Mouse (Mus musculus) liver, embryonic 13.5 days (tissue): ENCODE measurements around the gene Retreg3. TPM values are rescaled to one million over a fixed set of nuclear protein-coding genes. Genes with fewer than 3 reads are reported as not detected.

Source experiments
- ATAC-seq: fragments of 200-750 bp; cut with Nextera tagmentation; 2 replicates; pipeline ENCODE4 v1.8.0; 2017; ENCODE audit warnings: low read depth, mild to moderate bottlenecking, moderate number of reproducible peaks, moderate library complexity
- DNase-seq: peaks from one replicate; pipeline ENCODE4 v3.0.0; 2022
- H3K27ac ChIP-seq: fragments of 300-500 bp; sonication (generic); 2 replicates; pipeline ENCODE4 v1.5.1; 2015; ENCODE audit warnings: moderate library complexity, mild to moderate bottlenecking, inconsistent platforms
- H3K27me3 ChIP-seq: fragments of 300-500 bp; sonication (generic); 2 replicates; pipeline ENCODE4 v1.6.1; 2015; ENCODE audit warnings: mild to moderate bottlenecking, inconsistent platforms
- H3K36me3 ChIP-seq: fragments of 300-500 bp; sonication (generic); 2 replicates; pipeline ENCODE4 v1.6.1; 2015; ENCODE audit warnings: mild to moderate bottlenecking, inconsistent platforms
- H3K4me1 ChIP-seq: fragments of 300-500 bp; sonication (generic); replicated peaks from 2 replicates; pipeline ENCODE4 v1.6.1; 2015; ENCODE audit warnings: inconsistent platforms
- H3K4me2 ChIP-seq: fragments of 300-500 bp; sonication (generic); 2 replicates; pipeline ENCODE4 v1.6.1; 2015; ENCODE audit warnings: inconsistent platforms, mild to moderate bottlenecking, moderate library complexity
- H3K4me3 ChIP-seq: fragments of 300-500 bp; sonication (generic); replicated peaks from 2 replicates; pipeline ENCODE4 v1.5.1; 2015; ENCODE audit warnings: mild to moderate bottlenecking, inconsistent platforms
- H3K9ac ChIP-seq: fragments of 300-500 bp; sonication (generic); 2 replicates; pipeline ENCODE4 v1.6.1; 2015; ENCODE audit warnings: mild to moderate bottlenecking, inconsistent platforms
- H3K9me3 ChIP-seq: fragments of 300-500 bp; sonication (generic); replicated peaks from 2 replicates; pipeline ENCODE4 v1.6.1; 2016; ENCODE audit warnings: inconsistent platforms
- WGBS: fragments of 180-500 bp; shearing (Covaris S2); methylation state at CpG from one replicate; pipeline ENCODE4 v1.1.7; 2015; ENCODE audit not compliant: insufficient replicate concordance; 5-methylcytosine and 5-hydroxymethylcytosine counted together
- polyA plus RNA-seq: library from polyadenylated mRNA; unstranded; fragments of >200 nt; fragmentation: Nextera tagmentation; extraction: Ambion mirVana; gene quantifications from 2 replicates; pipeline ENCODE4 v1.2.1, GENCODE M21; 2015

Retreg3 gene
- polyA plus RNA-seq, 1 experiment from 2014 or later: 11.5 TPM

DNA sequence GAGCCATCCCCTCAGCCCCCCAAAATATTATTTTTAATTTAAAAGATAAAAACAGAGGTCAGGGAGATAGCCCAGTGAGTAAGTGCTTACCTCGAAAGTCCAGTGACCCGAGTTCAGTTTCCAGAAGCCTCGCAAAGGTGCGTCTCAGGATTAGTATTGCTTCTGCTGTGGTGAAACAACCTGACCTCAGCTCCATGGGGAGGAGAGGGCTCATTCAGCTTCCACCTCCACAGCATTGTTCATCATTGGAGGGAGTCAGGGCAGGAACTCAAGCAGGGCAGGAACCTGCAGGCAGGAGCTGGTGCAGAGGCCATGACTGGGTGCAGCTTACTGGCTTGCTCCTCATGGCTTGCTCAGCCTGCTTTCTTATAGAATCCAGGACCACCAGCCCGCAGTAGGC, 58.6 kb downstream of the Retreg3 start:
- ATAC-seq: no peak
- no peaks in the 10 kb centered on the region for H3K27me3 ChIP-seq
- peaks cover 76% of the 10 kb centered on the region for H3K36me3 ChIP-seq
- peak overlapping the region; percentile 100 for H3K27ac ChIP-seq
- WGBS: 93% methylated on average over 5 of the region's 5 CpGs
- H3K4me1 ChIP-seq: peaks cover 91% of the 10 kb centered on the region
- H3K9me3 ChIP-seq: no peaks in the 10 kb centered on the region
- H3K4me3 ChIP-seq: no peak overlapping the region
- no peak for DNase-seq
- H3K9ac ChIP-seq: 0 out of 2 replicates have a peak overlapping the region, but pooled peaks have one; percentile 76
- H3K4me2 ChIP-seq: no peak overlapping the region

- peaks cover 83% of the 10 kb centered on the region for H3K36me3 ChIP-seq
- H3K9me3 ChIP-seq: no peaks in the 10 kb centered on the region
- 76% methylated on average over 8 of the region's 8 CpGs for WGBS
- H3K4me1 ChIP-seq: peaks cover 88% of the 10 kb centered on the region
- peak overlapping the region; percentile 69 for H3K27ac ChIP-seq
- no peak for DNase-seq
- no peaks in the 10 kb centered on the region for H3K27me3 ChIP-seq
- no peak overlapping the region for H3K4me3 ChIP-seq
- no peak for ATAC-seq
- H3K4me2 ChIP-seq: no peak overlapping the region
- H3K9ac ChIP-seq: no peak overlapping the region; the same call in 1 of the 2 replicates
Measured at GRCm38 (mm10) chr11:101060126-101060525, 59.6 kb downstream of the Retreg3 start.

GRCm38 (mm10) chr11:101059473-101059872, 60.2 kb downstream of the Retreg3 start:
- ATAC-seq: no peak

GRCm38 (mm10) chr11:101058726-101059125, 61.0 kb downstream of the Retreg3 start:
- WGBS: 70% methylated on average over 5 of the region's 5 CpGs
- peaks cover 94% of the 10 kb centered on the region for H3K36me3 ChIP-seq
- no peaks in the 10 kb centered on the region for H3K27me3 ChIP-seq
- no peak for ATAC-seq
- DNase-seq: no peak
- H3K4me3 ChIP-seq: no peak overlapping the region
- H3K9me3 ChIP-seq: peaks cover 3% of the 10 kb centered on the region; the same call in 1 of the 2 replicates
- peak overlapping the region; percentile 13; the same call in 1 of the 2 replicates for H3K9ac ChIP-seq
- peaks cover 79% of the 10 kb centered on the region for H3K4me1 ChIP-seq
- peak overlapping the region; percentile 50 for H3K27ac ChIP-seq
- no peak overlapping the region for H3K4me2 ChIP-seq

More at GRCm38 (mm10) chr11:101059473-101059872, 60.2 kb downstream of the Retreg3 start:
- 91% methylated on average over 10 of the region's 10 CpGs for WGBS
- peaks cover 86% of the 10 kb centered on the region for H3K36me3 ChIP-seq
- H3K27me3 ChIP-seq: no peaks in the 10 kb centered on the region
- H3K4me3 ChIP-seq: no peak overlapping the region
- H3K9ac ChIP-seq: 0 out of 2 replicates have a peak overlapping the region, but pooled peaks have one; percentile 15
- no peak for DNase-seq
- no peak overlapping the region for H3K4me2 ChIP-seq
- H3K9me3 ChIP-seq: no peaks in the 10 kb centered on the region
- peak overlapping the region; percentile 69 for H3K27ac ChIP-seq
- peaks cover 87% of the 10 kb centered on the region for H3K4me1 ChIP-seq

- H3K4me2 ChIP-seq: no peak overlapping the region
- peaks cover 98% of the 10 kb centered on the region for H3K36me3 ChIP-seq
- no peak overlapping the region for H3K4me3 ChIP-seq
- no peaks in the 10 kb centered on the region for H3K27me3 ChIP-seq
- no peak overlapping the region for H3K9ac ChIP-seq
- peak; percentile 48 for ATAC-seq
- H3K27ac ChIP-seq: no peak overlapping the region
- peak; percentile 58 for DNase-seq
- peaks cover 71% of the 10 kb centered on the region for H3K4me1 ChIP-seq
- peaks cover 7% of the 10 kb centered on the region; the same call in 1 of the 2 replicates for H3K9me3 ChIP-seq
- WGBS: 24% methylated on average over 5 of the region's 5 CpGs
Measured at GRCm38 (mm10) chr11:101057860-101058259, 61.8 kb downstream of the Retreg3 start.

GRCm38 (mm10) chr11:101056885-101057284, 62.8 kb downstream of the Retreg3 start:
- DNase-seq: no peak

GRCm38 (mm10) chr11:101055418-101055817, 64.3 kb downstream of the Retreg3 start:
- H3K4me1 ChIP-seq: peaks cover 52% of the 10 kb centered on the region
- peaks cover 7% of the 10 kb centered on the region; the same call in 1 of the 2 replicates for H3K9me3 ChIP-seq
- H3K9ac ChIP-seq: no peak overlapping the region
- DNase-seq: no peak
- no peak overlapping the region for H3K4me2 ChIP-seq
- H3K27me3 ChIP-seq: no peaks in the 10 kb centered on the region
- H3K36me3 ChIP-seq: peaks cover 99% of the 10 kb centered on the region
- peak overlapping the region; percentile 4; the same call in 1 of the 2 replicates for H3K27ac ChIP-seq
- H3K4me3 ChIP-seq: no peak overlapping the region
- ATAC-seq: no peak
- WGBS: 64% methylated on average over 14 of the region's 14 CpGs

More at GRCm38 (mm10) chr11:101056885-101057284, 62.8 kb downstream of the Retreg3 start:
- Histone ChIP-seq H3K4me1 (peaks cover 64% of the 10 kb centered on the region), H3K4me3 (no peak overlapping the region), H3K9me3 (peaks cover 7% of the 10 kb centered on the region; the same call in 1 of the 2 replicates), H3K27me3 (no peaks in the 10 kb centered on the region), H3K9ac (no peak overlapping the region; the same call in 1 of the 2 replicates), H3K27ac (peak overlapping the region; percentile 67), H3K36me3 (peaks cover 98% of the 10 kb centered on the region), H3K4me2 (no peak overlapping the region)
- peak; percentile 9; the same call in 1 of the 2 replicates for ATAC-seq
- 60% methylated on average over 8 of the region's 8 CpGs for WGBS

DNA sequence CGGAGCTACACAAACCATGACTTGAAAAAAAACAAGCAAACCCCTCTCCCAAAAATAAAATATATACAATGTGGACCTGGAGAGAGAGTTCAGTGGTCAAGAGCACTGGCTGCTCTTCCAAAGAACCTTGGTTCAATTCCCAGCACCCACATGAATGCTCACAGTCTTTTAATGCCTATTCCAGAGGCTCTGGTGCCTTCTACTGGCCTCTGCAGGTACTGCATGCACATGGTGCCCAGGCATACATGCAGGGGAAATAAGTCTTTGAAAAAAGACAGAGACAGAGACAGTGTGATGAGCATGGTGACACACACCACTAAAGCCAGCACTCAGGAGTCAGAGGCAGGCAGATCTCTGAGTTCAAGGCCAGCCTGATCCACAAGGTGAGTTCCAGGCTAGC, 65.7 kb downstream of the Retreg3 start:
- H3K4me1 ChIP-seq: peaks cover 41% of the 10 kb centered on the region
- H3K9me3 ChIP-seq: peaks cover 7% of the 10 kb centered on the region; the same call in 1 of the 2 replicates
- H3K4me2 ChIP-seq: no peak overlapping the region
- DNase-seq (no peak), ATAC-seq (no peak)
- H3K4me3 ChIP-seq: no peak overlapping the region
- 97% methylated on average over 1 of the region's 1 CpGs for WGBS
- H3K9ac ChIP-seq: no peak overlapping the region
- no peaks in the 10 kb centered on the region for H3K27me3 ChIP-seq
- H3K36me3 ChIP-seq: peaks cover 99% of the 10 kb centered on the region
- H3K27ac ChIP-seq: no peak overlapping the region

GRCm38 (mm10) chr11:101052751-101053473, 66.8 kb downstream of the Retreg3 start:
- Histone ChIP-seq H3K4me2 (no peak overlapping the region), H3K4me1 (peaks cover 31% of the 10 kb centered on the region), H3K27ac (no peak overlapping the region), H3K9ac (no peak overlapping the region), H3K4me3 (no peak overlapping the region), H3K9me3 (peaks cover 7% of the 10 kb centered on the region; the same call in 1 of the 2 replicates), H3K27me3 (no peaks in the 10 kb centered on the region), H3K36me3 (peaks cover 99% of the 10 kb centered on the region)
- DNase-seq (no peak), ATAC-seq (no peak)
- WGBS: 76% methylated on average over 10 of the region's 10 CpGs

- Histone ChIP-seq H3K4me1 (peaks cover 21% of the 10 kb centered on the region), H3K9me3 (peaks cover 7% of the 10 kb centered on the region; the same call in 1 of the 2 replicates), H3K4me2 (no peak overlapping the region), H3K4me3 (no peak overlapping the region), H3K27ac (no peak overlapping the region), H3K27me3 (no peaks in the 10 kb centered on the region), H3K9ac (no peak overlapping the region), H3K36me3 (peaks cover 99% of the 10 kb centered on the region)
- ATAC-seq (no peak), DNase-seq (no peak)
- WGBS: 83% methylated on average over 8 of the region's 8 CpGs
Measured at GRCm38 (mm10) chr11:101051617-101052016, 68.1 kb downstream of the Retreg3 start.

GRCm38 (mm10) chr11:101051051-101051493, 68.6 kb downstream of the Retreg3 start:
- Histone ChIP-seq H3K27me3 (no peaks in the 10 kb centered on the region), H3K9me3 (peaks cover 7% of the 10 kb centered on the region; the same call in 1 of the 2 replicates), H3K4me2 (no peak overlapping the region), H3K9ac (no peak overlapping the region), H3K36me3 (peaks cover 99% of the 10 kb centered on the region), H3K27ac (no peak overlapping the region), H3K4me3 (no peak overlapping the region), H3K4me1 (peaks cover 17% of the 10 kb centered on the region)
- DNase-seq (no peak), ATAC-seq (no peak)
- WGBS: 89% methylated on average over 6 of the region's 6 CpGs
